8 mouse cellular contexts compared by ENCODE assay signal in genomic region chr3:65975317-65975716, GRCm38 (mm10). TPM values are rescaled to one million over a fixed set of nuclear protein-coding genes. Genes with fewer than 3 reads are reported as not detected.
DNase-seq lines count a peak whose midpoint lies in the region; ATAC-seq lines count a peak whose summit lies in the region.

No protein-coding gene starts in this region.

- peak overlapping the region; percentile 77 for H3K9ac ChIP-seq in forebrain, embryonic 15.5 days (replicated peaks)
- peak overlapping the region; percentile 47 for H3K9ac ChIP-seq in hindbrain, embryonic 11.5 days (ENCODE audit: low read depth, low read length)
- peak overlapping the region; percentile 82 for H3K9ac ChIP-seq in stomach, embryonic 16.5 days (ENCODE audit: low read length)

- no peaks in the 10 kb centered on the region for H3K27me3 ChIP-seq in forebrain, embryonic 15.5 days
- no peaks in the 10 kb centered on the region for H3K27me3 ChIP-seq in hindbrain, embryonic 11.5 days (ENCODE audit: control insufficient read depth, insufficient read depth, low read length)
- no peaks in the 10 kb centered on the region for H3K27me3 ChIP-seq in limb, embryonic 10.5 days (ENCODE audit: low read depth, poor library complexity, severe bottlenecking)
- no peaks in the 10 kb centered on the region for H3K27me3 ChIP-seq in stomach, embryonic 16.5 days (ENCODE audit: control insufficient read depth, insufficient read depth, low read length)

- peak overlapping the region; percentile 91 for H3K27ac ChIP-seq in brown adipose tissue, adult 24 weeks (replicated peaks; ENCODE audit: low read depth, low read length)
- H3K27ac ChIP-seq in forebrain, embryonic 15.5 days (replicated peaks): peak overlapping the region; percentile 98
- peak overlapping the region; percentile 91 for H3K27ac ChIP-seq in hindbrain, embryonic 11.5 days (ENCODE audit: low read depth, low read length)
- H3K27ac ChIP-seq in limb, embryonic 10.5 days: peak overlapping the region; percentile 96
- peak overlapping the region; percentile 99 for H3K27ac ChIP-seq in stomach, embryonic 16.5 days (ENCODE audit: low read length)

- no peaks in the 10 kb centered on the region for H3K36me3 ChIP-seq in forebrain, embryonic 15.5 days
- H3K36me3 ChIP-seq in hindbrain, embryonic 11.5 days (ENCODE audit: control insufficient read depth, insufficient read depth, low read length): no peaks in the 10 kb centered on the region
- H3K36me3 ChIP-seq in limb, embryonic 10.5 days: no peaks in the 10 kb centered on the region
- no peaks in the 10 kb centered on the region for H3K36me3 ChIP-seq in stomach, embryonic 16.5 days (ENCODE audit: control insufficient read depth, insufficient read depth, low read length)

- no peaks in the 10 kb centered on the region for H3K9me3 ChIP-seq in forebrain, embryonic 15.5 days
- no peaks in the 10 kb centered on the region for H3K9me3 ChIP-seq in hindbrain, embryonic 11.5 days (ENCODE audit: control insufficient read depth, low read length)
- H3K9me3 ChIP-seq in limb, embryonic 10.5 days (replicated peaks): no peaks in the 10 kb centered on the region
- H3K9me3 ChIP-seq in stomach, embryonic 16.5 days (replicated peaks; ENCODE audit: control insufficient read depth, low read length): no peaks in the 10 kb centered on the region

- no peak overlapping the region; the same call in 1 of the 2 replicates for H3K4me3 ChIP-seq in brown adipose tissue, adult 24 weeks (ENCODE audit: insufficient read depth, low read depth, low read length)
- peak overlapping the region; percentile 63 for H3K4me3 ChIP-seq in forebrain, embryonic 15.5 days
- peak overlapping the region; percentile 40; the same call in 1 of the 2 replicates for H3K4me3 ChIP-seq in hindbrain, embryonic 11.5 days (ENCODE audit: low read depth, low read length)
- peak overlapping the region; percentile 77 for H3K4me3 ChIP-seq in limb, embryonic 10.5 days
- peak overlapping the region; percentile 61 for H3K4me3 ChIP-seq in stomach, embryonic 16.5 days (replicated peaks; ENCODE audit: low read length)

- WGBS in forebrain, embryonic 15.5 days: 1% methylated on average over 5 of the region's 5 CpGs
- WGBS in hindbrain, embryonic 11.5 days: 1% methylated on average over 5 of the region's 5 CpGs
- 0% methylated on average over 5 of the region's 5 CpGs for WGBS in limb, embryonic 10.5 days
- WGBS in stomach, embryonic 16.5 days: 9% methylated on average over 5 of the region's 5 CpGs

- peak overlapping the region; percentile 51 for H3K4me2 ChIP-seq in forebrain, embryonic 15.5 days (replicated peaks)
- H3K4me2 ChIP-seq in hindbrain, embryonic 11.5 days (replicated peaks; ENCODE audit: low read depth, low read length): peak overlapping the region; percentile 46
- peak overlapping the region; percentile 74 for H3K4me2 ChIP-seq in stomach, embryonic 16.5 days (ENCODE audit: low read depth, low read length)

- H3K4me1 ChIP-seq in brown adipose tissue, adult 24 weeks (ENCODE audit: control insufficient read depth, insufficient read depth, insufficient read length, low read length): no peaks in the 10 kb centered on the region; the same call in 1 of the 2 replicates
- H3K4me1 ChIP-seq in forebrain, embryonic 15.5 days: peaks cover 15% of the 10 kb centered on the region
- no peaks in the 10 kb centered on the region; the same call in 1 of the 2 replicates for H3K4me1 ChIP-seq in hindbrain, embryonic 11.5 days (replicated peaks; ENCODE audit: control insufficient read depth, insufficient read depth, low read length)
- peaks cover 30% of the 10 kb centered on the region for H3K4me1 ChIP-seq in limb, embryonic 10.5 days
- H3K4me1 ChIP-seq in stomach, embryonic 16.5 days (ENCODE audit: control insufficient read depth, insufficient read depth, low read length): peaks cover 13% of the 10 kb centered on the region

- peak; percentile 44 for ATAC-seq in forebrain, embryonic 15.5 days (replicated peaks)
- ATAC-seq in hindbrain, embryonic 11.5 days (ENCODE audit: low FRiP score): peak; percentile 47; the same call in 1 of the 2 replicates
- ATAC-seq in megakaryocyte-erythroid progenitor cell, adult 5-6 weeks (replicated peaks; ENCODE audit: low FRiP score, low TSS enrichment, poor library complexity, severe bottlenecking): peak; percentile 47; the same call in 1 of the 2 replicates
- ATAC-seq in stomach, embryonic 16.5 days (ENCODE audit: insufficient read depth, low FRiP score): 0 out of 2 replicates have a peak, but pooled peaks have one; percentile 5

- DNase-seq in cerebellum, adult 11-12 months: peak; percentile 51
- DNase-seq in cerebellum, adult 8-10 months: no peak
- DNase-seq in hindbrain, embryonic 11.5 days (ENCODE audit: low spot score): peak; percentile 61
- peak; percentile 41 for DNase-seq in limb, embryonic 10.5 days (ENCODE audit: low spot score)

RNA-seq across cellular contexts. Expression of gene Ccnl1, which starts 17.3 kb away (rescaled TPM):
- polyA plus RNA-seq in brown adipose tissue, adult 24 weeks (2012; ENCODE audit: insufficient read depth, insufficient read length, missing spikeins): 39.4 and 73.7 TPM in 2 replicates
- polyA plus RNA-seq in forebrain, embryonic 15.5 days (2015; fragmentation: Nextera tagmentation; extraction: Ambion mirVana): 81.5 and 87.6 TPM in 2 replicates
- 121 and 124 TPM in 2 replicates for polyA plus RNA-seq in hindbrain, embryonic 11.5 days (2014; fragmentation: Nextera tagmentation; extraction: Ambion mirVana)
- 93.2 and 115 TPM in 2 replicates for polyA plus RNA-seq in limb, embryonic 10.5 days (2016; fragmentation: Nextera tagmentation; extraction: Ambion mirVana)
- 135 and 170 TPM in 2 replicates for total RNA-seq in megakaryocyte-erythroid progenitor cell, adult 5-6 weeks (2014; fragmentation: Nextera tagmentation)
- 347 and 372 TPM in 2 replicates for total RNA-seq in megakaryocyte-erythroid progenitor cell, adult 5-6 weeks (2017)
- polyA plus RNA-seq in stomach, embryonic 16.5 days (2015; fragmentation: Nextera tagmentation; extraction: Ambion mirVana): 97.3 and 100 TPM in 2 replicates
